Mouse (Mus musculus): ENCODE measurements around the gene Eef1a2.
"Not testable (repeated sequence)": the region's sequence is repeated elsewhere in the genome, so short reads cannot be mapped to it uniquely, and the experiment has no call there.

Gene Eef1a2

DNA sequence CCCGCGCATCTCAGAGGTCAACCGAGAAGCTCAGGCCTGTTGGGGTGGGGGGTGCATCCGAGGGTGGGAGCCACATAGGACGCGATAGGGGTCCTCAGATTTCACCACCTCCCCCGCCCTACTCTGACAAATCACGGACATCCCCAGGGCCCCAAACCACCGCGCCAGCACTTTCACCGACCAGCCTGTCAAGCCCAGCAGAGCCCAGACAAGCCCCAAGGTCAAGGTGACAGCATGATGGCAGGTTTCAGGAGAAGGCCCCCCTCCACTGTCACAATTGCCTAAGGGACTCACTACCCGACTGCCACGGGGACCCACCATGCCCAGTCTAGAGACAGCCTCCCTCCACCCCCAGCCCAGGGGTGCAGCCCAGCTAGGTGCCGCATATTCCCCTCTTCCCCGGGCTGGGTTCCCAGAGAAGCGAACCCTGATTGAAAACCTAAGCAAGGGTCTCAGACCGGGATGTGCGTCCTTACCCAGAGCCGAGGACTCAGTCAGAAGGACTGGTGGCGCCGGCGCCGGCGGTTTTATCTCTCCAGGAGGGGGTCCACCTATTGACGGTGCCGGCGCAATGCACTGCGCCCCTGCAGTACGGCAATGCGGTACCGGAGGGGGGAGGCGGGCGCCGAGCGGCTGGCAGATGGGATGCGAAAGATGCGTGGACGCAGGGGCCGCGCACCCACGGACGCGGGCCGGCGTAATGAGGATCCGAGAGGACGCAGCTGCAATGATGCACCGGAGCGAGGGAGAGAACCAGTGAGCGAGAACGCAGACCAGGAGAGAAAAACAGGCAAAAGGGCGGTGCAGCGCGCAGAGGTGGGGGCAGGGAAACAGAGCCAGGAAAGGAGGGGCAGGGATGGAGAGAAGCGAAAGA is at the start of gene Eef1a2:
Gene Eef1a2 (minus strand): TSS at position 767 of the 874 bp plus-strand sequence.
- DNase-seq (ENCODE audit: low read depth): no peak

- no peak for DNase-seq (ENCODE audit: low read depth)
Measured at GRCm38 (mm10) chr2:181206118-181206517, 49.3 kb upstream of the Eef1a2 start.

GRCm38 (mm10) chr2:181205678-181206077 is 48.9 kb upstream of the Eef1a2 start:
- no peak for DNase-seq (ENCODE audit: low read depth)

DNA sequence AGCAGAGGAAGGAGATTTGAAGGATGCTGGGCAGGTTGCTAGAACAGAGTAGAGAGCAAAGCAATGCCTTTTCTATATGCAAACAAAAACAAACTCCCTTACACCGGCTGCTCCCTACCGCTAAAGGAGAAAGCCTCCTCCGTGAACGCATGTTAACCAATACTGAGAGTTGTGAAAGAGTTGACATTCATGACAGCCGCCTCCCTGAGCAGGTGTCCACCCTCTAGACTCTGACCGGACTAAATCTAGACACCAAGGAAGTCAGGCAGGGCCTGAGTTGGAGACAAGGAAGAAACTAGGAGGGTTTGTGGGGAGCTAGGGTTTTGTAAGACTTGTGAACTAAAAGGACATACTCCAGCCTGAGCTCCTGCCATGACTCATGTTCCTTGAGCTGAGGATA is 46.1 kb upstream of the Eef1a2 start:
- no peak for DNase-seq (ENCODE audit: low read depth)

- DNase-seq (ENCODE audit: low read depth): no peak
Measured at GRCm38 (mm10) chr2:181202422-181202821, 45.6 kb upstream of the Eef1a2 start, which contains the start of gene Ptk6. Gene Ptk6, minus strand, starts transcription at chr2:181202789.

DNA sequence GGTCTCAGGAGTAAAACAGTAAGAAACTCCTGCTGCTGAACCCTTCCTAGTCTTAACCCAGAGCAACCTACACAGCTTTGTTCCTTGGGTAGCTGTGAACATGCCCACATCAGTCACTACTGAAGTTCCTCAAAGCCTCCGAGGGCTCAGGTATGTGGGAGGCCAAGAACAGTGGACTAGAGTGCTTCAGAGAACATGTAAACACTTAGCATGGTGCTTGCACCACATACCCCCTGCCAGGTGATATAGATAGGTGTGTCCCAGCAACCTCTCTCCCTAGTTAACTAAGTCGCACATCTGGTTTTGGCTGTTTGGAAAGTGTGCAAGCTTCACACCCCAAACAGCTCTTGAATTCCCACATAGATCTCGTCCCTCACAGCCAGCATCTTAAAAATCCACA is 44.8 kb upstream of the Eef1a2 start:
- no peak for DNase-seq (ENCODE audit: low read depth)

DNA sequence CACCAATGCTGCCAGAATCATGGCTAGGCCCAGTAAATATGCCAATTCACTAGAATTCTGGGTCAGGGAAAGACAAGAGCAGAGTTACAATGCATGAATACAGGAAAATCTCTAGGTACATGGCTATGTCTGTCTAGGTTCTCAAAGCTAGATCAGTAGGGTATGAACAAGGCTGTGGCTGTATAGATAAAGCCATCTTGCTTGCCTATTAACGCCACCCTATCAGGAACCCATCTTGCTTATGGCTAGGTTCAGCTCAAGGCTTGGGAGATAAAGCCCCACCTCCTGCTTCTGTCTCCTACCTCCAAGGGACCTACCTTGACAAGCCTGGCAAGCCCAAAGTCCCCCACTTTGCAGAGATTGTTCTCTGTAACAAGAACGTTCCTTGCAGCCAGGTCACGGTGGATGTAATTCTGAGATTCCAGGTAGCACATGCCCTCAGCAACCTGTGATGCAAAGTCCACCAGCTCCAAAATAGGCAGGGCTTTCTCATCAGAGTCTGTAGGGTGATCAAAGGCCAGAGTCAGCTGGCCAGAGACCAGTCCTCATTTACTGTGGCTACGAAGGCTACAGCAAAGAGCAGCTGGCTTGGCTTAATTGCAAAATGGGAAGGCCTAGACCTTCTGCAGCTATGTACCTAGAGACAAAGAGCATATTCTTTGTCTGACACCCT is 40.0 kb upstream of the Eef1a2 start:
- no peak for DNase-seq (ENCODE audit: low read depth)

DNA sequence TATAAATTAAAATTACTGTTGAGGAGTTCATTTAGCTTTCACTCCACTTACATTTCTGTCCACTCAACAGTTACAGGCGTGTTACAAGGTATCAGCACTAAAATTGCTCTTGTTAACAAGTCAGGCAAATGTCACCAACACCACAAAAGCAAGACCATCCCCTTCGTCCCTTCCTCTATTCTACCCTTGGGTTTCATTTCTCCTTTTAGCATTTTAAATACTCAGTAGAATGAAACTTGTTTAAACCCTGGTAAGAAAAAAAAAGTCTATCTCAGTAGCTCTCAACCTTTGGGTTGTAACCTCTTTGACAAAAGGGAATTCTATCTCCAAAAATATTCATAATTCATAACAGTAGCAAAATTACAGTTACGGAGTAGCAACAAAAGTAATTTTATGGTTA is 36.2 kb upstream of the Eef1a2 start:
- DNase-seq (ENCODE audit: low read depth): no peak

DNA sequence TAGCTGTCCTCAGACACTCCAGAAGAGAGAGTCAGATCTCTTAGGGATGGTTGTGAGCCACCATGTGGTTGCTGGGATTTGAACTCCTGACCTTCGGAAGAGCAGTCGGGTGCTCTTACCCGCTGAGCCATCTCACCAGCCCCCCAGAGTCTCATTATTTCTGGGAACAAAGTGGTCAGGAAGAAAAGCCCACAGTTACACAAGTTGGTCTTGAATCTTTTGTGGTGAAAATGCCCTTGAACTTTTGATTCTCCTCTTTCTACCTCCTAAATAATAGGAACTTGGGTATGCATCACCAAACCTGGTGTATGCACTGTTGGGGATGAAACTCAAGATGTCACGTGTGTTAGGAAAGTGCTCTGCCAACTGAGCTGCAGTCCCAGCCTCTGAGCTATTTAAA is 35.1 kb upstream of the Eef1a2 start:
- no peak for DNase-seq (ENCODE audit: low read depth)

DNA sequence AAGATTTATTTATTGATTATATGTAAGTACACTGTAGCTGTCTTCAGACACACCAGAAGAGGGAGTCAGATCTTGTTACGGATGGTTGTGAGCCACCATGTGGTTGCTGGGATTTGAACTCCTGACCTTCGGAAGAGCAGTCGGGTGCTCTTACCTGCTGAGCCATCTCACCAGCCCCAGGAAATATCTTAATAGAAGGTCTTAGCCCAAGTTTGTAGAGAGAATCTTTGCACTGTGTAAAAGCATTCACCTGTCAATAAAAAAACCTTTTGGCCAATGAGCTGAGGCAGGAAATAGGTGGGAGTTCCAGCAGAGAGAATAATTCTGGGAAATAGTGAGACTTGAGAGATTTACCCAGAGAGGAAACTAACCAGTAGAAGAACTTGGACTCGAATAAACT is 34.6 kb upstream of the Eef1a2 start:
- DNase-seq (ENCODE audit: low read depth): not testable (repeated sequence)

- DNase-seq (ENCODE audit: low read depth): no peak
Measured at GRCm38 (mm10) chr2:181189321-181189720, 32.5 kb upstream of the Eef1a2 start.

DNA sequence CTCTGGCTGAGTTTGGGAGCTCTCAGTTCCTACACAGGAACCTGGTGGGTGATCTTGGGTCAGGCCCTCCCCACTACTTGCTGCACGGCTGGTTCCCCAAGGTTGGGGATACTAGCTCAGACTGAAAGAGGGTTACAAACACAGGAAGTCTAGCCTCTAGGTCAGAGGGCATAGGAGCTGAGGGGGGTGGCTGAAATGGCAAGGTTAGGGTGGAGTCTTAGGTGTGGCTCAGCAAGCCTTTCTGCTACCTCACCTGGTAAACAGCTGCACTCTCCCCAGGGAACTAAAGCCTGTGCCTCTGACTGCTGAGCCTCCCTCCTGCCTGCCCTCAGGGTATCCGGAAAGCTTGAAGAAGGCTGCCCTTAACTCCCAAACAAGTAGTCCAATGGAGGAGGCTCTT is 31.9 kb upstream of the Eef1a2 start:
- no peak for DNase-seq (ENCODE audit: low read depth)

GRCm38 (mm10) chr2:181187121-181188000 is 30.5 kb upstream of the Eef1a2 start, which contains the start of gene Ppdpf:
Gene Ppdpf, plus strand, starts transcription at chr2:181187247.
- DNase-seq (ENCODE audit: low read depth): peak; percentile 84

- peak; percentile 73 for DNase-seq (ENCODE audit: low read depth)
Measured at GRCm38 (mm10) chr2:181186635-181187034, 29.8 kb upstream of the Eef1a2 start.

DNA sequence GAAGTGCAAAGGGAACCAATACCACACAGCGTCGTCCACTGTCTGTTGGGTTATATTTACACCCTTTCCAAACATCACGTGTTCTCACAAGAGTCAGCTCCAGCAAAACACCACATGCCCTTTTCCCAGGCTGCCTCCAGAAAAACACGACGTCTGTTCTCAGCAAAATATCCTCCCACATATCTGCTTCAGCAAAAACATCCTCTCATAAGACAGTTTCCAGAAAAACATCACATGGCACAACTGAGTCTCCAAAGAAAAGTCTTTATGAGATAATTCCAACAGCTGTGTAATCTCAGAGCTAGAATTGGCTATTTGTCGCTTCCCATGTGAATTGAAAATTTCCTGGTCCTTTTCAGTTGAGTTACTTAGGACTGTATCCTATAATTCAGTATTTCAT is 24.1 kb upstream of the Eef1a2 start:
- no peak for DNase-seq (ENCODE audit: low read depth)

DNA sequence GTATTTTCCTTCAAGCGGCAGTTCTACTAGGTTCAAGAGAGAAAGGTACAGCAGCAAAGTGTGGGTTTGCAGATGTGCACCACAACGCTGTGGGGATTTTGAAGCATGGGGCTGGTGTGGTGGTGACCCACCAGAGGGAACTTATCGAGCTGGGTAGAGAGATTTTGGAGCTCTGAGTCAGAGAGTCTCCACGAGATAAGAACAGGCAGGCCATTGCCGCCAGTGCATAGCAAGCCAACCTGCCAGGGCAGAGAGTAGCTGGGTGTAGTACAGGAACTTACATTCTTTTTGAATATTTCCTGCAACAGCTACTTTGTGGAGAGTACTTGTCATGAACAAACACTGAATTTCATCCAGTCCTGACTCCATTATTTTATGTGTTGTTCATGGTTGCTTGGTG is 21.7 kb upstream of the Eef1a2 start:
- no peak for DNase-seq (ENCODE audit: low read depth)

- DNase-seq (ENCODE audit: low read depth): no peak
Measured at GRCm38 (mm10) chr2:181178015-181178414, 21.2 kb upstream of the Eef1a2 start.

GRCm38 (mm10) chr2:181174646-181175045 is 17.8 kb upstream of the Eef1a2 start:
- no peak for DNase-seq (ENCODE audit: low read depth)

DNA sequence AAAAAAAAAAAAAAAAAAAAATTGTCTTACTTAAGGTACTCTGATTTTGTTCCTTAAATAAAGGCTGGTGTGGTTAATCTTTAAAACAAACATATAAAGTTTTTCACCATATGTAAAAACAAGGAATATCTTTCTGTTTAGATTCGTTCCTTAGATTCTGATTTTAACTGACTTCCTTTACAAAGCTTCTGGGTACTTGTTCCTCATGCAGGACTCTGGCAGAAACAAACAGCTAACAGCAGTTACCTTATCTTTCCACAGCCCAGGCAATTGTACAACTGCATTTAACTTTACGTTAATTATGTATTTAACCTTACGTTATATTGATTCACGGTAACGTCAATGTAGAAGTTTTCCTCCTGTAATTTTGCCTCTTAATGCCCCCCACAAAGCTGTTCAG is 9.7 kb upstream of the Eef1a2 start:
- DNase-seq (ENCODE audit: low read depth): no peak

DNA sequence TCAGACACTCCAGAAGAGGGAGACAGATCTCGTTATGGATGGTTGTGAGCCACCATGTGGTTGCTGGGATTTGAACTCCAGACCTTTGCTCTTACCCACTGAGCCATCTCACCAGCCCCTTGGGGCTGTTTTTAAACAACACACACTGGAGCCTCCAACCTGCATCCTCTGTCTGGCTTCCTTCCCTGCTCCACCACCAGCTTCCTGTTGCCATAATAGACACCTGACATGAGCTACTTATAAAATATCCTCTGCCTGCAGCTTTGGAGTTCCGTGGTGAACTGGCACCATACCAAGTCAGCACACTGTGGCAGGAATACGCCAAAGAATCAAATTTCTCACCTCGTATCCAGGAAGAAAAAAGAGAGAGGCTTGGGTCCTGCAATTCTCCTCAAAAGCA is 4.0 kb upstream of the Eef1a2 start:
- no peak for DNase-seq (ENCODE audit: low read depth)

DNA sequence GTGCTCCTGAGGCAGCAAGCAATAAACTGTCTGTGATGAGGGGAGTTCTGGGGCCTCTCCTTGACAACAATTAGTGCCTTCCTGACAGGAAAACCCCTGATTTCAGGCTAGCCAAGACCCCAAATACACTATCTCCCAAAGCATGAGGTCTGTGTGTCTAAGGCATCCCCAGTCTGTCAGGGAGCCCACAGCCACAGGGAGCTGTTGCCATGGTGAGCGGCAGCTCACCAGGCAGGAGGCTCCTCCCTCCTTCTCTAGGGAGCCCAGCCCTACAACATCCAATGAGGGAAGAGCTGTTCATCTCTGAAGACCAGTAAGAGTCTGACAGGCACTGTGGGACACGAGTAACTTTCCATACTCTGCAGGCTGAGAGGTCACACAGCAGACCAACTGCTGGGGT is 3.0 kb upstream of the Eef1a2 start:
- no peak for DNase-seq (ENCODE audit: low read depth)

- no peak for DNase-seq (ENCODE audit: low read depth)
Measured at GRCm38 (mm10) chr2:181159091-181159514, 2.3 kb upstream of the Eef1a2 start.
